Mouse (Mus musculus): ENCODE results near the gene Per1. TPM values are rescaled to one million over a fixed set of nuclear protein-coding genes. Genes with fewer than 3 reads are reported as not detected.

The Per1 gene
- total RNA-seq, 4 experiments from 2014 or later = 105 to 140 (median 114) TPM

DNA sequence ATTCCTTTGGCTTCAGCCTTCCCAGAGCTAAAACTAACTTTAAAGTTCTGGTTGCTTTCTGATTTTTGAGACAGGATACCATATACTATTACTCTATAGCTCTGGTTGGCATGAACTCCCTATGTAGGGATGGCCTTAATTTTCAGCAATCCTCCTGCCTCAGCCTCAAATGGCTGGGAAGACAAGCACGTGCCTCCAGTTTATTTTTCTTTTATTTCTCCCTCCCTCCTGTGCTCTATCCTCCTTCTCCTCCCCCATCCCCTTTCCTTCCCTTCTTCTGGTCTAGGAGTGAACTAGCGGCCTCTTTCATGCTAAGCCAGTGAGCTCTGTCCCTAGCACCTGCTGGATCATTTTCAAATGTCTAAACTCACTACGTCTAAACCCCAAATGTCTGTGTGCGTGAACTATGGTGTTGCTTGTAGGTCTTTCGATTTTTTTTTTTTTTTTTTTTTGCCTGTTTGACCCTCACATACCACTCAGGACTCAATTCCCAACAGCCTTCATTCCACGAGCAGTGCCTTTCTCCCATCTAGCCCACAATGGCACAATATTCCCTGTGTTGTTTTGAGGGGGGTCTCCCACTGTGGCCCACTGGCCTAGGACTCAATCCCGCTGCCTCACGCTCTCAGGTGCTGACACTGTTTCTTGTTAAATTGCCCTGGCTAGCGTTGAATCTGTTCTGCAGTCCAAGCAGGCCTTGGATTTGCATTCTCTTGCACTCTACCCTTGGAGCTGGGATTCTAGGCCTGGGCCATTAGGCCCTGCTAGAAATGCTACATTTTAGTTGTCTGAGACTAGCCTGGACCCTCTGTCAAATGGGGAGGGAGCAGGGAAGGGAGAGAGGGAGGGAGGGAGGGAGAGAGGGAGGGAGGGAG, 30.5 kb upstream of the Per1 start:
- DNase-seq (ENCODE audit: low spot score in 2 of 2) = no peak

DNA sequence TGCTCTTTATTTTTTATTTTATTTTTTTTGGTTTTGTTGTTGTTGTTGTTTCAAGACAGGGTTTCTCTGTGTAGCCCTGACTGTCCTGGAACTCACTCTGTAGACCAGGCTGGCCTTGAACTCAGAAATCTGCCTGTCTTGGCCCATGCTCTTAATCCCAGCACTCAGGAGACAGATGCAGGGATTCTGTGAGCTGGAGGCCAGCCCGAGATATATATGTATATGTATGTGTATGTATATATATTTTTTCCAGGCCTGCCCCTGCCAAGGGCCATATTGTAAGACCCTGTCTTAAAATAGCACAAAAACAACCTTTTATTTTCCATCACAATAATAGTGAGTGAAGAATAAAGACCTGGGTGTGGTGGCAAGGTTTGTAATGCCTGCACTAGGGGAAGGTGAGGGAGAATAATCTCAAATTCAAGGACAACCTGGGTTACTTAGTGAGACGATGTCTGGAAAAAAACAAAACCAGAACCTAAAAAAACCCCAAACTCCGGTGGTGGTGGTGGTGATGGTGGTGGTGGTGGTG, 29.6 kb upstream of the Per1 start:
- no peak for DNase-seq (ENCODE audit: low spot score in 2 of 2)

- peak; percentile 46 to 74 for DNase-seq (ENCODE audit: low spot score in 2 of 2)
Measured at GRCm38 (mm10) chr11:69066163-69066861, 28.7 kb upstream of the Per1 start.

DNA sequence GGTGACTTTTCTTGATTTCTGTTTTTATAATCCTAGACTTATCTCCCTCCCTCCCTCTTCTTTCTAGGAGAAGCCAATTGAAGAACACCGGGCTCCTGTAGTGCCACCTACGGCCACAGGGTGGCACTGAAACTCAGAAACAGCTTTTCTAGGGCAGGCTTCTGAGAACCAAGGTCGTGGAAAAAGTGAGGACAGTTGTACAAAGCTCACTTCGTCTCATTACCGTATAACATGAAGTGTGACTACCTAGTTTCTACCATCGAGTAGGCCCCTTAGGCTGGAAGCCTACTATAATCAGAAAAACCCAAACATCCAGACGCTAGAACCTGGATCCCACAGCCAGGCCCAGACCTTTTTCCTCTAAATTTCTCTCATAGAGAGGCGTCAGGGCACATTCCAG, 28.1 kb upstream of the Per1 start:
- DNase-seq (ENCODE audit: low spot score in 2 of 2) = peak; percentile 72 to 91

GRCm38 (mm10) chr11:69067601-69068000, 27.4 kb upstream of the Per1 start:
- no peak for DNase-seq (ENCODE audit: low spot score in 2 of 2)

DNA sequence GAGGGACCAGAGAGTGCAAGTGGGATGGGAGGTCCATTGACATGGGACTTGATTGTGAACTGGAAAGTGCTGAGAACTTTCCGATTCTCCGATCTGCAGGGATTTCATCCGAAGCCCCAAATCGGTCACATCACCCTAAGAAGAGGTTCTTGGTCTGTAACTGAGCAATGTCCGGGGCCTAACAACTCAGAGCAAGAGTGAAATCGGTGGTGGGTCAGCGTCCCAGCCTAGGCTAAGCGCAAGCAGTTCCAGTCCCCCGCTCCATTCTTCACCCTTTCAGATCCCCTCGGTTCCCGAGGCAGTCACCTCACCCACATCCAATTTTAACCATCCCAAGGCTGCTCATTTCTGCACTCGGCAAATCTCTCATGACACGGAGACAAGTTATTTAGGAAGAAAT, 24.9 kb upstream of the Per1 start:
- DNase-seq (ENCODE audit: low spot score in 2 of 2) = peak in 1 of 2 experiments; percentile 26

DNA sequence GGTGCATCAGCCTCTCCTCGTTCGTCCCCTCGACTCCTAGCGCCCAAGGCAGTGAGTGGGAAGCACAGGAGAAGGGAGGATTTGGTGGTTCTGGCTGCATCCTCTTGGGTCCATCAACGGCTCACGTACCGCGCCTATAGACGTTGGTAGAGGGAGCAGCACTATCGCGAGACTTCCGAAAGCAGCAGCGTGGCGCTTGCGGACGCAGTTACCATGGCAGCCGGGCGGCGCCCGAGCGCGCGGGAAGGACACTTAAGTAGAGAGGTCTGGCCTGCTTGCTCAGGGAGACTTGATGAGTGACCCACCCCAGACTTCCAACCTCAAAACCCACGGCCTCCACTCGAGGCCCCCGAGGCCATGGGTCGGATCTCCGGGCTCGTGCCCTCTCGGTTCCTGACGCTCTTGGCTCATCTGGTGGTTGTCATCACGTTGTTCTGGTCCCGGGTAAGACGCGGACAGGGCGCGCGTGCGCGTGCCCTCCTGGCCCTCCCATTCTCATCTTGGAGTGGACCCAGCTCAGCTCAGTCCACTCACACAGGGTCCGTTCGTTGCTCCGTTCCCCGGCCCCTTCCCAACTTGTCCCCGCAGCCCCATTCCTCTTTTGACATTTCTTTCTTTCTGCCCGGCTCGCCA, 24.3 kb upstream of the Per1 start, which contains the start of gene Tmem107:
Tmem107 (plus strand) TSS at position 217 of the 633 bp plus-strand sequence.
- DNase-seq (ENCODE audit: low spot score in 2 of 2) = peak; percentile 90 to 94

- no peak for DNase-seq (ENCODE audit: low spot score in 2 of 2)
Measured at GRCm38 (mm10) chr11:69071262-69071661, 23.8 kb upstream of the Per1 start.

- no peak for DNase-seq (ENCODE audit: low spot score in 2 of 2)
Measured at GRCm38 (mm10) chr11:69072234-69072633, 22.8 kb upstream of the Per1 start.

DNA sequence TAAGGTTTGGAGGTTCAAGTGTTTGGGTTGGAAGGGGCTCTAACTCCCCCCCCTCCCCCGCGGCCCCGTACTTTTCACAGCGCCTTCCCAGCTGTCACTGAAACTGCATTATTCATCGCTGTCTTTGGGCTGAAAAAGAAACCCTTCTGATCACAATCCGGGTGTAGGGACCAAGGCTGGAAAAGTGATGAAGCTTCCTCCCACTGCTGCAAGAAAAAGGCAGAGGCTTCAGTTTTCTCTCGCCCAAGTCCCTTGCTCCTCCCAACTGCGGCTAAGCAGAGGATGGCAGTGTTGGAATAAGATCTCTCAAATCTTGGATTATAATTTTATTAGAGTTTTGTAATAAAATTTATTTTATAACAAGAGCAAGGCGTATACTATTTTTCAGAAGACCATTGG, 22.4 kb upstream of the Per1 start:
- no peak for DNase-seq (ENCODE audit: low spot score in 2 of 2)

- peak; percentile 64 to 90 for DNase-seq (ENCODE audit: low spot score in 2 of 2)
Measured at GRCm38 (mm10) chr11:69073065-69073888, 21.7 kb upstream of the Per1 start.

DNA sequence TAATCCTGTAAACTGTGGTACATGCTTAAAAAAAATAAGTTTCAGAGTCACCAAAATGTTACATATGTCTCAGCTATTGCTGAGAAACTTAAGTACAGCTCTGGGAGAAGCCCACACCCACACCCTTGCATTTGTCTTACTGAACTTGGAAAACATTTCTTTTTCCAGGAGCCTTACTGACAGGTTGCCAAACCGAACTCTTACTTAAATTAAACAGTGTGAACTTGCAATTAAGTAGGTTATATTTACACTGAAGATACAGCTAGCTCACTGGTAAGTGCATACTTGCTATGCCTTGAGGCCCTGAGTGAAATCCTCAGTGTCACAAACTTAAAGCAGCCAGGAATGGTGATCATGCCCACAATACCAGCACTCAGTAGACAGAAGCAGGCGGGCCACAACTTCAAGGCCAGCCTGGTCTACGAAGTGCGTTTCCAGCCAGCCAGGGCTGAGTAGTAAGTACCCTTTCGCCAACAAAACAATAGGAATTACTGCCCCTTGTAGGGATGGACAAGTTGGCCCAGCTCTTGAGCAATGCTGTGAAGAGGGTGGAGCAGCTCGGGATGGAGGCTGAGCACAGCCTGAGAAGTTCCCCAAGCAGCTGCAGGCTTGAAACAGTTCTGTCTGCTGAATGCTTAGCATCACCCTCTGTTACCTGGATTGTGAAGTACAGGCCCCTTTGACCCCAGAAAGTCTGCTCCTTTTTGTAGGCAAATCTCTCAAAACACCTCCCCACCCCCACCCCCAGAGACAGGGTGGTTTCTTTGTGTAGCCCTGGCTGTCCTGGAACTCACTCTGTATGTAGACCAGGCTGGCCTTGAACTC, 20.9 kb upstream of the Per1 start:
- no peak for DNase-seq (ENCODE audit: low spot score in 2 of 2)

DNA sequence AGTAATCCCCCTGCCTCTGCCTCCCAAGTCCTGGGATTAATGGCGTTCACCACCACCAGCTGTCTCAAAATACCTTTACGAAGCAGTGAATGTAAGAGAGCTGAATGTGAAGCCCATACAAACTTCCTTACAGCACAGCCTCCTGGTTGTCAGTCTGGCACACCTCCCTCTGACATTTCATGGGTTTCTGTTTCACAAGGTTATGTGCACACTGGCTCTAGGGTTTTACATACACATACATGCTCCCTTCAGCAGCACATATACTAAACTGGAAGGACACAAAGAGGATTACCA, 20.3 kb upstream of the Per1 start:
- DNase-seq (ENCODE audit: low spot score in 2 of 2) = no peak

GRCm38 (mm10) chr11:69075764-69076479, 19.1 kb upstream of the Per1 start:
- DNase-seq (ENCODE audit: low spot score in 2 of 2) = no peak

DNA sequence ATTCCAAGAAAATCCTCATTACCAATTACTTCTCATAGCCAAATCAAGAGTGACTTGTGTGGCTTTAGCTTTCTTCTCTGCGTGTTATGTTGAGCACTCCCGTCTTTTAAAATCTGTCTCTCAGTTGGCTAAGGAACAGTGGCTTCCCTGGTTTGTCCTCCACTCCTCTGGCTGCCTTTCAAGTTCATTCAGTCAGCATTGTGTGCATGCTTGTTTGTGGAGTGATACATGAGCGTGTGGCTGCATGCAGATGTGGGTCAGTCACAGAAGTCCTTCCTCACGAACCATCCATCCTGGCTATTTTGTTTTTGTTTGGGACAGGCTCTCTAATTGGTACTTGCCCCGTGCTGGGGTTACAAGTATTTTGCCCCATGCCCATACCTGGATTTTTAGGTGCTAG, 18.4 kb upstream of the Per1 start:
- DNase-seq (ENCODE audit: low spot score in 2 of 2) = no peak

DNA sequence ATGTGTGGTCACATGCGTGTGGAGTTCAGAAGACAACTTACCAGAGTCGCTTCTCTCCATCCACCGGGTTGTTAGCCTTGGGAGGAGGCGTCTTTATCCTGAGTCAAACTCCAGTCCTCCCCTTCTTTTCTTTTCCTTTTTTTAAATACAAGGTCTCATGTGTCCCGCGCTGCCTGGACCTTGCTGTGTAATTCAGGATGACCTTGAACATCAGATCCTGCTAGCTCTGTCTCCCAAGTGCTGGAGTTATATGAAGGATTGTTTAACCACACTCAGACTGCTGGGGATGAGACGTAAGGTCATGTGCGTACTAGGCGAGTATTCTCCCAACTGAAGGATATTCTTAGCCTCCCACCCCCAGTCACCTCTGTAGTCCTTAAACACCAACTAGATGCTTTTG, 17.7 kb upstream of the Per1 start:
- DNase-seq (ENCODE audit: low spot score in 2 of 2) = no peak

DNA sequence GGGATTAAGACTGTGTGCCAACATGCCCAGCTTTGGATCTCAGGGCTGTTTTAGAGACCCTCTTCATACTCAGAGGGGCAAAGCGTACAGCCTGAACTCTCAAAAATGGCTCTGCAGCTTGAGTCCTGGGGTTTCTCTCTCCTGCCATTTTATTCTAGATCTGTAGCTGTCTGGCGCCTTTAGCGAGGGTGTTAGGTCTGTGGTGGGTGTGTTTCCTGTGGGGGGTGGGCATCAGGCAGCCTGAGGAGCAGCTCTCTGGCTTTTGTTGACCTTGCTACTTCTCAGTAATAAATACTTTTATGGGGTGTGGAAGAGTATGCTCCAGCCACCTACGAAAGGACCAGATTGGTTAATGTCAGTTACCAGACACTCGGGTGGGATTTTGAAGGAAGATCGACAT, 17.0 kb upstream of the Per1 start:
- DNase-seq (ENCODE audit: low spot score in 2 of 2) = no peak

DNA sequence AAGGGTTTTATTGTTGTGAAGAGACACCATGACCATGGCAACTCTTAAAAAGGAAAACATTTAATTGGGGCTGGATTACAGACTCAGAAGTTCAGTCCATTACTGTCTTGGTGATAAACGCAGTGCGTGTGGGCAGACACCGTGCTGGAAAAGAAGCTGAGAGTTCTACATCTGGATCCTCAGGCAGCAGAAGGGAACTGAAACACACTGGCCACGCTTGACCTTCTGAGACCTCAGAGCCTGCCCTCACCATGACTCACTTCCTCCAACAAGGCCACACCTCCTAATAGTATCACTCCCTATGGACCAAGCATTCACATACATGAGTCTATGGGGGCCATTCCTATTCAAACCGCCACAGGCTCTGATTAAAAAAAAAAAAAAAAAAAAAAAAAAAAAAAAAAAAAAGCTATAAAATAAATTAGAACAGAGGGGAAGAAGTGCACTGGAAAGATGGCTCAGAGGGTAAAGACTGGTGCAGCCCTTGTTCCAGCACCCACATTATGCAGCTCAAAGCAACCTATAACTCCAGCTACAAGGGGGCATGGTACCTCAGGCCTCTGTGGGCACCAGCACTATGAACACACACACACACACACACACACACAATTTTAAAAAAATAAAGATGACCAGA, 16.1 kb upstream of the Per1 start:
- no peak for DNase-seq (ENCODE audit: low spot score in 2 of 2)
